Mouse (Mus musculus) intestine, postnatal 0 days (tissue): ENCODE results near the gene A630001G21Rik. TPM values are rescaled to one million over a fixed set of nuclear protein-coding genes. Genes with fewer than 3 reads are reported as not detected.

Experiments
- ATAC-seq: fragments of 200-750 bp; cut with Nextera tagmentation; 2 replicates; pipeline ENCODE4 v1.8.0; 2017; ENCODE audit warnings: mild to moderate bottlenecking, moderate TSS enrichment, moderate library complexity
- H3K27ac ChIP-seq: fragments of 300-500 bp; sonication (generic); 2 replicates; pipeline ENCODE4 v1.5.1; 2014; ENCODE audit warnings: mild to moderate bottlenecking, low read depth, low read length, moderate library complexity
- H3K27me3 ChIP-seq: fragments of 300-500 bp; sonication (generic); replicated peaks from 2 replicates; pipeline ENCODE4 v1.6.1; 2014; ENCODE audit warnings: low read length, mixed read lengths; ENCODE audit not compliant: control insufficient read depth, insufficient read depth
- H3K36me3 ChIP-seq: fragments of 300-500 bp; sonication (generic); 2 replicates; pipeline ENCODE4 v1.6.1; 2014; ENCODE audit warnings: mild to moderate bottlenecking, moderate library complexity; ENCODE audit not compliant: control insufficient read depth, insufficient read depth
- H3K4me1 ChIP-seq: fragments of 300-500 bp; sonication (generic); replicated peaks from 2 replicates; pipeline ENCODE4 v1.6.1; 2014; ENCODE audit warnings: antibody characterized with exemption, low read length, mixed read lengths; ENCODE audit not compliant: control insufficient read depth, insufficient read depth
- H3K4me2 ChIP-seq: fragments of 300-500 bp; sonication (generic); replicated peaks from 2 replicates; pipeline ENCODE4 v1.6.1; 2014; ENCODE audit warnings: low read depth, mild to moderate bottlenecking, moderate library complexity
- H3K4me3 ChIP-seq: fragments of 300-500 bp; sonication (generic); 2 replicates; pipeline ENCODE4 v1.5.1; 2014; ENCODE audit warnings: low read depth, low read length
- H3K9ac ChIP-seq: fragments of 300-500 bp; sonication (generic); 2 replicates; pipeline ENCODE4 v1.6.1; 2014; ENCODE audit warnings: mild to moderate bottlenecking, low read depth, low read length
- H3K9me3 ChIP-seq: fragments of 300-500 bp; sonication (generic); 2 replicates; pipeline ENCODE4 v1.6.1; 2016; ENCODE audit warnings: mixed run types; ENCODE audit not compliant: control insufficient read depth
- CTCF ChIP-seq: sonication (generic); IDR thresholded peaks from 2 replicates; pipeline ENCODE4 v1.5.1; 2016; ENCODE audit warnings: low read depth, mild to moderate bottlenecking, control low read depth, antibody characterized with exemption, moderate library complexity
- WGBS: fragments of 180-500 bp; shearing (Covaris S2); extraction: QIAGEN DNeasy Blood & Tissue Kit; methylation state at CpG from one replicate; pipeline ENCODE4 v1.1.7; 2014; 5-methylcytosine and 5-hydroxymethylcytosine counted together
- polyA plus RNA-seq: library from polyadenylated mRNA; unstranded; fragments of >200 nt; fragmentation: Nextera tagmentation; extraction: Ambion mirVana; gene quantifications from 2 replicates; pipeline ENCODE4 v1.2.1, GENCODE M21; 2015

A630001G21Rik gene
- polyA plus RNA-seq, 1 experiment from 2014 or later = 0.55 TPM

DNA sequence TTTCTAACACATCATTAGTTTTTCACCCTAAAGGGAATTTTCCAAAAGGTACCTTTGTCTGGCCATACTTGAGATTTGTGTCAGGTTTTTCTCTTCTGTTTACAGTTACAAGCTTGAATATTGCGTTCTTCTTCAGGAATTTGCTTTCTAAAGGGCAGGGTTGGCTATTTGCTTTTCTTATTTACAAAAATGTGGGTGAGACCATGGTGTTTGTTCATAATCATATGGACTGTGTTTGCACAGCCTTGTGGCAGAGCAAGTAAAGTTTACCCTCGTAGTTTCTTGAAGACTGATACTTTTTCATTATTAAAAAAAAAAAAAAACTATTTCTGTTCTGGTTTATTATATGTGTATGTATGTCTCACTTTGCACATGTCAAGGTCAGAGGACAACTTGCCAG is 32.3 kb upstream of the A630001G21Rik start:
- Histone ChIP-seq H3K9ac (no peak overlapping the region), H3K4me2 (no peak overlapping the region), H3K27ac (no peak overlapping the region), H3K4me3 (no peak overlapping the region), H3K4me1 (peaks cover 28% of the 10 kb centered on the region; the same call in 1 of the 2 replicates), H3K27me3 (no peaks in the 10 kb centered on the region), H3K36me3 (no peaks in the 10 kb centered on the region), H3K9me3 (no peaks in the 10 kb centered on the region)
- no peak for ATAC-seq
- TF ChIP-seq CTCF = no peak
- WGBS = 51% methylated on average over 2 of the region's 2 CpGs

DNA sequence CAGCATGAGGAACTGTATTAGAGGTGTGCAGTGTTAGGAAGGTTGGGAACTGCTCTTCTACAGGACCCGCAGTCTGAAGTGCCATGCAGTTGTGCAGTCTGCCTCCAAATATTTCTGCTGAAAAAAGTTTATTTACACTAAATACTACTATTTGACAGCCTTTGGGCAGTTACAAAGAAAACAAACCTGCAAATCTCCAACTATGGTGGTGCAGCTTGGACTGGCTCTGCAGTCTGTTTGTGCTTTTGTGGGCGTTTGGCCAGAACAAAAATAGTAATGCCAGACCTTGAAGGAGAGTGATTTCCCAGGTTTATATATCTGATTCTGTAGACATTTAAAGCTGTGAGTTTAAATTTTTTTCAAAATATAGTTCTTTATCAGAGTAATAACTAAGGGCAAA is 31.9 kb upstream of the A630001G21Rik start:
- Histone ChIP-seq H3K9ac (no peak overlapping the region), H3K4me3 (no peak overlapping the region), H3K36me3 (no peaks in the 10 kb centered on the region), H3K9me3 (no peaks in the 10 kb centered on the region), H3K4me1 (peaks cover 28% of the 10 kb centered on the region; the same call in 1 of the 2 replicates), H3K27me3 (no peaks in the 10 kb centered on the region), H3K27ac (no peak overlapping the region), H3K4me2 (no peak overlapping the region)
- 49% methylated on average over 2 of the region's 2 CpGs for WGBS
- no peak for ATAC-seq
- no peak for TF ChIP-seq CTCF

DNA sequence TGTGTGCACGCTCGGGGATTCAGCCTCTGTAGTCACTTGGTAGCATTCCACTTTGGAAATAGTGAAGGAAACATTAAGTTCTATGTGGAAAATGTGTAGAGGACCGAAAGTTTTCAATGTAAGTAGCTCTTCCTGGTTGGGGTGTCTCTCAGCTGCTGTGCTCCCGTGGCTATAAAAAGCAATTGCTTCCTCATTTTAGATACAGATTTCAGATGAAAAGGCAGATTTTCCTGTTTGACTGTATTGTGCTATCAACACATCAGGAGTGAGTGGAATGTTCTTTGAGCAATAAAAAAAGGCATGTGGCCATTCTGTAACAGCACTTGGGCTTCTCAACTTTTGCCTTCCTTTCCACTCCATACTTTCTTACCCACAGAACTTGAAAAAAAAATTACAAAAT is 30.8 kb upstream of the A630001G21Rik start:
- no peak for TF ChIP-seq CTCF
- Histone ChIP-seq H3K9me3 (no peaks in the 10 kb centered on the region), H3K4me2 (no peak overlapping the region), H3K9ac (no peak overlapping the region), H3K27me3 (no peaks in the 10 kb centered on the region), H3K4me1 (peaks cover 28% of the 10 kb centered on the region; the same call in 1 of the 2 replicates), H3K4me3 (no peak overlapping the region), H3K36me3 (no peaks in the 10 kb centered on the region), H3K27ac (peak overlapping the region; percentile 15; the same call in 1 of the 2 replicates)
- peak; percentile 56 for ATAC-seq
- WGBS = 34% methylated on average over 4 of the region's 4 CpGs

DNA sequence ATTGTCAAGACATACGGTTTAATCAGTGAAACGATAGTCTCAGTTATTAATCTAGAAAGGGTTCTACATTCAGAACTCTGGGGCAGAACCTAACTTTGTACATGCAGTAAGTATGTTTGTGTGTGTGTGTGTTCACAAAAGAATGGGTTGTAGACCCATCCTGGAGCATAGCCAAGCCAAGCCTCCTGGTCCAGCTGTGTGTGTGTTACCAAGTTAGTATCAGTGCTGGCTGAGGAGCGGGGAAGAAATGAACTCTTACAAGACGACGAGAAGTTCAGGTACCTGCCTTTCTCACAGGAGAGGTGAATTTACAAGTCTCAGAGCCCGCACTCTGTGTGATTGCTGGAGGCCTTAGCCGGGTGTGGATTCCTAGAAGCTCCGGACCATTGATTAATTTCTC is 26.1 kb upstream of the A630001G21Rik start:
- Histone ChIP-seq H3K9ac (no peak overlapping the region), H3K36me3 (no peaks in the 10 kb centered on the region), H3K9me3 (no peaks in the 10 kb centered on the region), H3K4me1 (0 out of 2 replicates have a peak, but pooled peaks cover 5% of the 10 kb centered on the region), H3K4me3 (no peak overlapping the region), H3K27me3 (no peaks in the 10 kb centered on the region), H3K27ac (no peak overlapping the region), H3K4me2 (no peak overlapping the region)
- ATAC-seq = no peak
- 79% methylated on average over 8 of the region's 8 CpGs for WGBS
- no peak for TF ChIP-seq CTCF

DNA sequence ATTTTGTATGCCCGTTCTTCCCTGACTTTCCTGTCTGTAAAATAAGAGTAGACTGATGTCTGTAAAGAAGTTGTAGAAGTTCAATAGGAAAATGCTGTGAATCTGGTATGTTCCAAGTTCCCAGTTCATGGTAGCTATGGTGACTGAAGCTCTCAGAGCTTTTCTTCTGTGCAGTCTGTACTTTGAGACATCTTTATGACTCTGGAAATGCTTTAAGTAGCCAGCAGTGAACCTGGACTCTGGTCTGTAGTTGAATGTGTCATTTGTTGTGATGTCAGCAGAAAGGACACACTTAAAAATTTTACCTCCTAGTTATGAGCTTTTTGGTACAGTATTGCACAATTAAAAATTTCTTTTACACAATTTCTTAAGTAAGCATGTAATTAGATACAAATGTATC is 24.1 kb upstream of the A630001G21Rik start:
- no peak overlapping the region for H3K9ac ChIP-seq
- no peaks in the 10 kb centered on the region for H3K36me3 ChIP-seq
- H3K9me3 ChIP-seq = no peaks in the 10 kb centered on the region
- TF ChIP-seq CTCF = no peak
- no peaks in the 10 kb centered on the region for H3K27me3 ChIP-seq
- peak overlapping the region; percentile 37 for H3K27ac ChIP-seq
- H3K4me1 ChIP-seq = no peaks in the 10 kb centered on the region
- no peak overlapping the region for H3K4me2 ChIP-seq
- WGBS = 60% methylated on average over 1 of the region's 1 CpGs
- H3K4me3 ChIP-seq = no peak overlapping the region
- ATAC-seq = peak; percentile 94

DNA sequence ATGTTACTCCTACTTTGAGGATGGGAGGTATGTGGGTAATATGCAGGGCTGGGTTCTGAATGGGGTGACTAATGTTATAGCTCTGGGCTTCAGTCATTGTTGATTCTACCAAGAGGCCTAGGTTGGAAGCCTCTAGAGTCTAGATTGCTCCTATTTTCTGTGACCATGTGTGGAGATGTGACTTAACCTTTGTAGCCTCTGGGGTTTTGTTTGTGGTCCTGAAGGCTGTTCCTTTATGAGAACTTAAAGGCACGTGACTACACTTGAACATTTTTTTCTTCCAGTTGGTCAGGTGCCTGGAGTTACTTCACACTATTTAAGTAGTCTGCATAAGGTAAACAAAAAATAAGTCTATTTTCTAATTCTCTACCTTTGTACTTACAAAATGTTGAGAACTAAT is 21.3 kb upstream of the A630001G21Rik start:
- Histone ChIP-seq H3K27me3 (no peaks in the 10 kb centered on the region), H3K9me3 (no peaks in the 10 kb centered on the region), H3K4me3 (no peak overlapping the region), H3K4me1 (0 out of 2 replicates have a peak, but pooled peaks cover 3% of the 10 kb centered on the region), H3K4me2 (no peak overlapping the region), H3K36me3 (0 out of 2 replicates have a peak, but pooled peaks cover 5% of the 10 kb centered on the region), H3K27ac (no peak overlapping the region), H3K9ac (no peak overlapping the region)
- ATAC-seq = no peak
- no peak for TF ChIP-seq CTCF
- WGBS = 36% methylated on average over 1 of the region's 1 CpGs

DNA sequence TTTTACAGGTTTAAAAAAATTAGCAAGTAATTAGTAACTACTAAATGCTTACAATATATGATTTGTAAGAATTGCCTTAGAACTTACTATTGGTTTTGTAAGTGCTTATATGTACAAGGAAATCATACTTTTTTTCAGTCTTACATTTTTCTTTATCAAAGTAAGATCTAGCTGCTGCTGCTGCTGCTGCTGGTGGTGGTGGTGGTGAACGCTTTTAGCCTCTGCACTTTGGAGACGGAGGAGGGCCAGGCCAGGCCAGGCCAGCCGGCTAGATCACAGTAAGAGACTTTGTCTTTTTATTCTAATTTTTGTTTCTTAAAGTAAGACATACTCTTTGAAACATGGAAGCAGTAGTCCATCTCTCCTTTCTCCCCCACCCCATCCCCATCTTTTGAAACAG is 16.8 kb upstream of the A630001G21Rik start:
- TF ChIP-seq CTCF = no peak
- H3K27ac ChIP-seq = no peak overlapping the region
- ATAC-seq = no peak
- 55% methylated on average over 3 of the region's 3 CpGs for WGBS
- 0 out of 2 replicates have a peak, but pooled peaks cover 5% of the 10 kb centered on the region for H3K36me3 ChIP-seq
- H3K9ac ChIP-seq = no peak overlapping the region
- H3K9me3 ChIP-seq = no peaks in the 10 kb centered on the region
- H3K27me3 ChIP-seq = no peaks in the 10 kb centered on the region
- peak overlapping the region; percentile 52 for H3K4me2 ChIP-seq
- no peak overlapping the region for H3K4me3 ChIP-seq
- peaks cover 3% of the 10 kb centered on the region; the same call in 1 of the 2 replicates for H3K4me1 ChIP-seq
